Mouse (Mus musculus): ENCODE data around the gene Cldn3.

The Cldn3 gene

GRCm38 (mm10) chr5:135002151-135002550, 16.1 kb downstream of the Cldn3 start:
- peak; percentile 41 for DNase-seq (ENCODE audit: low read depth, low spot score)

GRCm38 (mm10) chr5:135007802-135008571, 22.0 kb downstream of the Cldn3 start:
- DNase-seq (ENCODE audit: low read depth, low spot score) = no peak

GRCm38 (mm10) chr5:135008671-135009589, 22.9 kb downstream of the Cldn3 start, which contains the start of gene Abhd11:
TSS of gene Abhd11 (plus strand) at chr5:135009152.
- DNase-seq (ENCODE audit: low read depth, low spot score) = peak; percentile 100

GRCm38 (mm10) chr5:135009590-135010319, 23.7 kb downstream of the Cldn3 start:
- DNase-seq (ENCODE audit: low read depth, low spot score) = peak; percentile 89

- DNase-seq (ENCODE audit: low read depth, low spot score) = no peak
Observed at GRCm38 (mm10) chr5:135010320-135010709, 24.3 kb downstream of the Cldn3 start.

- no peak for DNase-seq (ENCODE audit: low read depth, low spot score)
Observed at GRCm38 (mm10) chr5:135010841-135011743, 25.1 kb downstream of the Cldn3 start.

GRCm38 (mm10) chr5:135011809-135012613, 26.0 kb downstream of the Cldn3 start:
- peak; percentile 62 for DNase-seq (ENCODE audit: low read depth, low spot score)

GRCm38 (mm10) chr5:135012671-135013441, 26.8 kb downstream of the Cldn3 start:
- DNase-seq (ENCODE audit: low read depth, low spot score) = peak; percentile 97

GRCm38 (mm10) chr5:135015497-135015896, 29.5 kb downstream of the Cldn3 start:
- DNase-seq (ENCODE audit: low read depth, low spot score) = peak; percentile 83

GRCm38 (mm10) chr5:135016224-135016759, 30.3 kb downstream of the Cldn3 start:
- no peak for DNase-seq (ENCODE audit: low read depth, low spot score)

GRCm38 (mm10) chr5:135021814-135022213, 35.8 kb downstream of the Cldn3 start:
- no peak for DNase-seq (ENCODE audit: low read depth, low spot score)

- DNase-seq (ENCODE audit: low read depth, low spot score) = peak; percentile 94
Observed at GRCm38 (mm10) chr5:135023344-135024173, 37.5 kb downstream of the Cldn3 start, which contains the start of gene Stx1a. TSS of gene Stx1a (plus strand) at chr5:135023482.

- DNase-seq (ENCODE audit: low read depth, low spot score) = no peak
Observed at GRCm38 (mm10) chr5:135024665-135025224, 38.7 kb downstream of the Cldn3 start.

GRCm38 (mm10) chr5:135025899-135026298, 39.9 kb downstream of the Cldn3 start:
- DNase-seq (ENCODE audit: low read depth, low spot score) = peak; percentile 49

GRCm38 (mm10) chr5:135029007-135029854, 43.2 kb downstream of the Cldn3 start:
- DNase-seq (ENCODE audit: low read depth, low spot score) = peak; percentile 36

- DNase-seq (ENCODE audit: low read depth, low spot score) = no peak
Observed at GRCm38 (mm10) chr5:135032581-135032980, 46.6 kb downstream of the Cldn3 start.

All from ZHBTc4 (cell line).